Mouse (Mus musculus) hindbrain, embryonic 12.5 days (tissue): ENCODE data around the gene Mcm9. TPM values are rescaled to one million over a fixed set of nuclear protein-coding genes. Genes with fewer than 3 reads are reported as not detected.
"Not testable (repeated sequence)": the region's sequence is repeated elsewhere in the genome, so short reads cannot be mapped to it uniquely, and the experiment has no call there.

Source experiments
- ATAC-seq: fragments of 200-750 bp; cut with Nextera tagmentation; 2 replicates; pipeline ENCODE4 v1.8.0; 2017; ENCODE audit warnings: moderate TSS enrichment; ENCODE audit not compliant: low FRiP score
- H3K27ac ChIP-seq: fragments of 300-500 bp; sonication (generic); 2 replicates; pipeline ENCODE4 v1.5.1; 2016; ENCODE audit warnings: mild to moderate bottlenecking
- H3K27me3 ChIP-seq: fragments of 300-500 bp; sonication (generic); 2 replicates; pipeline ENCODE4 v1.6.1; 2016; ENCODE audit warnings: mild to moderate bottlenecking
- H3K36me3 ChIP-seq: fragments of 300-500 bp; sonication (generic); 2 replicates; pipeline ENCODE4 v1.6.1; 2016; ENCODE audit warnings: mild to moderate bottlenecking
- H3K4me1 ChIP-seq: fragments of 300-500 bp; sonication (generic); 2 replicates; pipeline ENCODE4 v1.6.1; 2016
- H3K4me2 ChIP-seq: fragments of 300-500 bp; sonication (generic); replicated peaks from 2 replicates; pipeline ENCODE4 v1.6.1; 2016; ENCODE audit warnings: mild to moderate bottlenecking
- H3K4me3 ChIP-seq: fragments of 300-500 bp; sonication (generic); 2 replicates; pipeline ENCODE4 v1.5.1; 2016; ENCODE audit warnings: mild to moderate bottlenecking
- H3K9ac ChIP-seq: fragments of 300-500 bp; sonication (generic); 2 replicates; pipeline ENCODE4 v1.6.1; 2016; ENCODE audit warnings: mild to moderate bottlenecking, moderate library complexity
- H3K9me3 ChIP-seq: fragments of 300-500 bp; sonication (generic); replicated peaks from 2 replicates; pipeline ENCODE4 v1.6.1; 2016; ENCODE audit warnings: mild to moderate bottlenecking
- WGBS: fragments of 180-500 bp; shearing (Covaris S2); methylation state at CpG from one replicate; pipeline ENCODE4 v1.1.7; 2016; 5-methylcytosine and 5-hydroxymethylcytosine counted together
- polyA plus RNA-seq: library from polyadenylated mRNA; unstranded; fragments of >200 nt; fragmentation: Nextera tagmentation; extraction: Ambion mirVana; gene quantifications from 2 replicates; pipeline ENCODE4 v1.2.1, GENCODE M21; 2016

Gene Mcm9
- polyA plus RNA-seq, 1 experiment from 2014 or later, result 12.4 TPM

GRCm38 (mm10) chr10:53509158-53509773, 121.0 kb downstream of the Mcm9 start:
- peak; percentile 69; the same call in 1 of the 2 replicates for ATAC-seq
- Histone ChIP-seq H3K4me1 (no peaks in the 10 kb centered on the region; the same call in 1 of the 2 replicates), H3K27ac (no peak overlapping the region), H3K36me3 (no peaks in the 10 kb centered on the region), H3K9ac (no peak overlapping the region), H3K4me2 (no peak overlapping the region), H3K9me3 (no peaks in the 10 kb centered on the region), H3K4me3 (no peak overlapping the region), H3K27me3 (no peaks in the 10 kb centered on the region)
- 28% methylated on average over 6 of the region's 6 CpGs for WGBS

- Histone ChIP-seq H3K4me2 (no peak overlapping the region), H3K9me3 (no peaks in the 10 kb centered on the region), H3K27me3 (no peaks in the 10 kb centered on the region), H3K27ac (no peak overlapping the region), H3K4me1 (no peaks in the 10 kb centered on the region; the same call in 1 of the 2 replicates), H3K36me3 (no peaks in the 10 kb centered on the region), H3K9ac (no peak overlapping the region), H3K4me3 (no peak overlapping the region)
- ATAC-seq, result peak; percentile 60; the same call in 1 of the 2 replicates
Measured at GRCm38 (mm10) chr10:53508676-53509075, 121.6 kb downstream of the Mcm9 start.

- H3K4me3 ChIP-seq, result no peak overlapping the region
- H3K4me1 ChIP-seq, result no peaks in the 10 kb centered on the region; the same call in 1 of the 2 replicates
- H3K9ac ChIP-seq, result no peak overlapping the region
- no peaks in the 10 kb centered on the region for H3K36me3 ChIP-seq
- H3K27me3 ChIP-seq, result no peaks in the 10 kb centered on the region
- no peak for ATAC-seq
- no peaks in the 10 kb centered on the region for H3K9me3 ChIP-seq
- H3K27ac ChIP-seq, result no peak overlapping the region
- 79% methylated on average over 2 of the region's 2 CpGs for WGBS
- no peak overlapping the region for H3K4me2 ChIP-seq
Measured at GRCm38 (mm10) chr10:53505526-53505925, 124.7 kb downstream of the Mcm9 start.

- no peak overlapping the region for H3K4me3 ChIP-seq
- no peaks in the 10 kb centered on the region; the same call in 1 of the 2 replicates for H3K4me1 ChIP-seq
- H3K9me3 ChIP-seq, result no peaks in the 10 kb centered on the region
- no peak overlapping the region for H3K27ac ChIP-seq
- H3K4me2 ChIP-seq, result no peak overlapping the region
- no peaks in the 10 kb centered on the region for H3K27me3 ChIP-seq
- H3K36me3 ChIP-seq, result no peaks in the 10 kb centered on the region
- 71% methylated on average over 3 of the region's 3 CpGs for WGBS
- ATAC-seq, result no peak
- no peak overlapping the region for H3K9ac ChIP-seq
Measured at GRCm38 (mm10) chr10:53505069-53505468, 125.2 kb downstream of the Mcm9 start.

GRCm38 (mm10) chr10:53502875-53503816, 127.1 kb downstream of the Mcm9 start:
- Histone ChIP-seq H3K27ac (no peak overlapping the region), H3K36me3 (no peaks in the 10 kb centered on the region), H3K9ac (no peak overlapping the region), H3K4me1 (no peaks in the 10 kb centered on the region), H3K4me2 (peak overlapping the region; percentile 32), H3K4me3 (no peak overlapping the region), H3K9me3 (no peaks in the 10 kb centered on the region), H3K27me3 (no peaks in the 10 kb centered on the region)
- peak; percentile 69; the same call in 1 of the 2 replicates for ATAC-seq
- 42% methylated on average over 21 of the region's 21 CpGs for WGBS

GRCm38 (mm10) chr10:53502471-53502870, 127.8 kb downstream of the Mcm9 start:
- no peaks in the 10 kb centered on the region for H3K36me3 ChIP-seq
- H3K27me3 ChIP-seq, result no peaks in the 10 kb centered on the region
- H3K9ac ChIP-seq, result no peak overlapping the region
- ATAC-seq, result no peak
- no peak overlapping the region for H3K27ac ChIP-seq
- H3K4me1 ChIP-seq, result no peaks in the 10 kb centered on the region
- no peak overlapping the region for H3K4me3 ChIP-seq
- WGBS, result 86% methylated on average over 13 of the region's 13 CpGs
- 0 out of 2 replicates have a peak, but pooled peaks cover 5% of the 10 kb centered on the region for H3K9me3 ChIP-seq
- no peak overlapping the region for H3K4me2 ChIP-seq

GRCm38 (mm10) chr10:53499518-53499917, 130.7 kb downstream of the Mcm9 start:
- Histone ChIP-seq H3K9me3 (0 out of 2 replicates have a peak, but pooled peaks cover 5% of the 10 kb centered on the region), H3K4me2 (no peak overlapping the region), H3K27me3 (no peaks in the 10 kb centered on the region), H3K36me3 (no peaks in the 10 kb centered on the region), H3K4me1 (no peaks in the 10 kb centered on the region), H3K4me3 (no peak overlapping the region), H3K27ac (no peak overlapping the region), H3K9ac (no peak overlapping the region)
- ATAC-seq, result no peak

- H3K36me3 ChIP-seq, H3K4me2 ChIP-seq, H3K9ac ChIP-seq, ATAC-seq, H3K9me3 ChIP-seq, H3K27ac ChIP-seq, H3K4me1 ChIP-seq, H3K4me3 ChIP-seq, H3K27me3 ChIP-seq: not testable (repeated sequence)
- WGBS, result 100% methylated on average over 3 of the region's 3 CpGs
Measured at GRCm38 (mm10) chr10:53495349-53495748, 134.9 kb downstream of the Mcm9 start.

GRCm38 (mm10) chr10:53493954-53494353, 136.3 kb downstream of the Mcm9 start:
- Histone ChIP-seq H3K4me3 (no peak overlapping the region), H3K4me2 (no peak overlapping the region), H3K9me3 (peaks cover 10% of the 10 kb centered on the region; the same call in 1 of the 2 replicates), H3K27me3 (no peaks in the 10 kb centered on the region), H3K36me3 (no peaks in the 10 kb centered on the region), H3K9ac (no peak overlapping the region), H3K4me1 (no peaks in the 10 kb centered on the region), H3K27ac (no peak overlapping the region)
- no peak for ATAC-seq
- WGBS, result 95% methylated on average over 13 of the region's 13 CpGs

Other genes with a start within 250 kb of the Mcm9 start
- gene Asf1a, start 33.7 kb downstream of the Mcm9 start, polyA plus RNA-seq, result 131 and 134 TPM in 2 replicates
- gene Fam184a, start 120.7 kb upstream of the Mcm9 start, polyA plus RNA-seq, result 10.8 and 12.0 TPM in 2 replicates